Mouse (Mus musculus) intestine, embryonic 15.5 days (tissue): ENCODE data around the gene E130116L18Rik. TPM values are rescaled to one million over a fixed set of nuclear protein-coding genes. Genes with fewer than 3 reads are reported as not detected.
A peak's percentile ranks its signal among the peaks of the same experiment; 100 is the strongest.

ENCODE experiments used
- ATAC-seq: fragments of 200-750 bp; cut with Nextera tagmentation; 2 replicates; pipeline ENCODE4 v1.8.0; 2017; ENCODE audit warnings: moderate TSS enrichment, moderate library complexity
- H3K27ac ChIP-seq: fragments of 300-500 bp; sonication (generic); 2 replicates; pipeline ENCODE4 v1.5.1; 2015; ENCODE audit warnings: mild to moderate bottlenecking, inconsistent platforms
- H3K27me3 ChIP-seq: fragments of 300-500 bp; sonication (generic); replicated peaks from 2 replicates; pipeline ENCODE4 v1.6.1; 2015; ENCODE audit warnings: inconsistent platforms
- H3K36me3 ChIP-seq: fragments of 300-500 bp; sonication (generic); 2 replicates; pipeline ENCODE4 v1.6.1; 2015; ENCODE audit warnings: inconsistent platforms
- H3K4me1 ChIP-seq: fragments of 300-500 bp; sonication (generic); replicated peaks from 2 replicates; pipeline ENCODE4 v1.6.1; 2015; ENCODE audit warnings: inconsistent platforms
- H3K4me2 ChIP-seq: fragments of 300-500 bp; sonication (generic); replicated peaks from 2 replicates; pipeline ENCODE4 v1.6.1; 2015; ENCODE audit warnings: mild to moderate bottlenecking, inconsistent platforms
- H3K4me3 ChIP-seq: fragments of 300-500 bp; sonication (generic); replicated peaks from 2 replicates; pipeline ENCODE4 v1.5.1; 2015; ENCODE audit warnings: inconsistent platforms
- H3K9ac ChIP-seq: fragments of 300-500 bp; sonication (generic); 2 replicates; pipeline ENCODE4 v1.6.1; 2015; ENCODE audit warnings: inconsistent platforms
- H3K9me3 ChIP-seq: fragments of 300-500 bp; sonication (generic); 2 replicates; pipeline ENCODE4 v1.6.1; 2016; ENCODE audit warnings: inconsistent platforms
- WGBS: fragments of 180-500 bp; shearing (Covaris S2); methylation state at CpG from one replicate; pipeline ENCODE4 v1.1.7; 2015; 5-methylcytosine and 5-hydroxymethylcytosine counted together
- polyA plus RNA-seq: library from polyadenylated mRNA; unstranded; fragments of >200 nt; fragmentation: Nextera tagmentation; extraction: Ambion mirVana; gene quantifications from 2 replicates; pipeline ENCODE4 v1.2.1, GENCODE M21; 2015

Gene E130116L18Rik
- not detected in 2 replicates for polyA plus RNA-seq

GRCm38 (mm10) chr5:25222752-25223702 is at the start of gene E130116L18Rik:
Gene E130116L18Rik, minus strand, starts transcription at chr5:25223153.
- no peaks in the 10 kb centered on the region for H3K27me3 ChIP-seq
- H3K9me3 ChIP-seq: no peaks in the 10 kb centered on the region
- H3K36me3 ChIP-seq: no peaks in the 10 kb centered on the region
- WGBS: 2% methylated on average over 71 of the region's 72 CpGs
- H3K4me1 ChIP-seq: peaks cover 5% of the 10 kb centered on the region; the same call in 1 of the 2 replicates
- peak; percentile 99 for ATAC-seq
- H3K4me3 ChIP-seq: peak within 1 kb of the TSS; percentile 76
- H3K4me2 ChIP-seq: peak within 1 kb of the TSS; percentile 57
- peak within 1 kb of the TSS; percentile 90 for H3K27ac ChIP-seq
- H3K9ac ChIP-seq: peak within 1 kb of the TSS; percentile 84

- whole genome bisulfite sequencing: 90% methylated on average over 4 of the region's 4 CpGs
- no peak overlapping the region for H3K9ac ChIP-seq
- H3K4me1 ChIP-seq: no peaks in the 10 kb centered on the region
- no peaks in the 10 kb centered on the region for H3K27me3 ChIP-seq
- no peak for ATAC-seq
- no peak overlapping the region for H3K4me3 ChIP-seq
- no peak overlapping the region for H3K4me2 ChIP-seq
- peaks cover 16% of the 10 kb centered on the region for H3K36me3 ChIP-seq
- no peak overlapping the region for H3K27ac ChIP-seq
- no peaks in the 10 kb centered on the region for H3K9me3 ChIP-seq
These were observed 45.4 kb upstream of the E130116L18Rik start for GRCm38 (mm10) chr5:25268258-25268888.

DNA sequence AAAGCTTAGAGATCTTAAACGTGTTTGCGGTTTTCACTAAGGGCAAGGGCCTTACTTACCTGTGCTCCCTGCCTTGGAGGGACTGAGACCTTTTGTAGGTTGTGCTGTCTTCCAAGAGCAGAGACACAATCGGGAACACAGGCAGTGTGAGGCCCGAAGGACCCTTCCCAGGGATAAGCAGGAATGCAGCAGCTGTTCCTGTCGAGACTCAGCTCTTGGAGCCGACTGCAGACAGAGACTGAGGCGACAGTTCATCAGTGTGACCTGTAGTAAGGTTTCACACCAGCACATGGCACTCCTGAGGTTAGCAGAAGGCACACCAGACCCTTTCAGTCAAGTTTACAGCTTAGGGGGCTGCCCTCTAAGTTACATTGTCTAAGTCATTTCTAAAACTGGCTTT is 39.3 kb upstream of the E130116L18Rik start:
- Histone ChIP-seq H3K4me1 (no peaks in the 10 kb centered on the region), H3K27me3 (no peaks in the 10 kb centered on the region), H3K4me2 (no peak overlapping the region), H3K27ac (no peak overlapping the region), H3K36me3 (peaks cover 9% of the 10 kb centered on the region), H3K4me3 (no peak overlapping the region), H3K9me3 (no peaks in the 10 kb centered on the region), H3K9ac (no peak overlapping the region)
- ATAC-seq: no peak
- 73% methylated on average over 7 of the region's 7 CpGs for WGBS

DNA sequence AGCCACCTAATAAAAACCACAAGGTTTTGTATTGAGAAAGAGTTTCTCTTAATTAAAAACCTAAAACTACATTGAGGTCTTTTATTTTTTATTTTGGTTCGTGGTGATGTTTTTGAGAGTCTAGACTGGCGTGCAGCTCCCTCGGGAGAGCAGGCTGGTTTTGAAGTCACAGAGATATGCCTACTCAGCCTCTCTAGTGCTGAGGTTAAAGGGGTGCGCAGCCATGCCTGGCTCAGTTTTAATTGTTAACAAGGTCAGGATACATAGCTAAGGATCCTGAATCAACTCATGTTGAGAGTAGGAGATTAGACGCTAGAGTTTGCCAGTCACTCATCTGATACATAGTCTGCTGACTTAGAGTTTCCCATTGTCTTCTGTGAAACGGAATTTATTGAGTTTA is 38.5 kb upstream of the E130116L18Rik start:
- Histone ChIP-seq H3K4me1 (no peaks in the 10 kb centered on the region), H3K27me3 (no peaks in the 10 kb centered on the region), H3K36me3 (peaks cover 16% of the 10 kb centered on the region), H3K9ac (no peak overlapping the region), H3K4me2 (no peak overlapping the region), H3K27ac (no peak overlapping the region), H3K9me3 (no peaks in the 10 kb centered on the region), H3K4me3 (no peak overlapping the region)
- WGBS: 78% methylated on average over 6 of the region's 6 CpGs
- ATAC-seq: no peak

GRCm38 (mm10) chr5:25256686-25257085 is 33.7 kb upstream of the E130116L18Rik start:
- Histone ChIP-seq H3K4me1 (no peaks in the 10 kb centered on the region), H3K36me3 (peaks cover 14% of the 10 kb centered on the region; the same call in 1 of the 2 replicates), H3K4me2 (no peak overlapping the region), H3K9ac (no peak overlapping the region), H3K4me3 (no peak overlapping the region), H3K27me3 (no peaks in the 10 kb centered on the region), H3K9me3 (no peaks in the 10 kb centered on the region), H3K27ac (no peak overlapping the region)
- ATAC-seq: no peak
- WGBS: 84% methylated on average over 2 of the region's 2 CpGs

DNA sequence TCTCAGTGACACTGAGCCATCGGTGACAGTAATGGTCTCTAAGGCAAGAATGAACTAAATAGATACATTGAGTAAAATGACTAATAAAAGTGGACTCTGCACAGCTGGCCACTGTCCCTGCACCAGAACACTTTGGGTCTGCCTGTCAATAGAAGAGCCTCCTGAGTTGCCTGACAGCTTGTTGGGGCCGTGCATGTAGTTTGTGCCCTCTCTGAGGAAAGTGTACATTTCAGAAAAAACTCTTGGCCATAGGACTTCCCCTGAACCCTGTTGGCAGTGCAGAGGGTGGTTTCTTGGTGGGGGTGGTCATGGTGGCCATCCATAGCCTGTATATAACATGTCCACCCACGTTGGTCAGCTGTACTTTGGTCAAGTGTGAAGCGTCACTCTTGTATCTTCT is 31.5 kb upstream of the E130116L18Rik start:
- no peak overlapping the region for H3K27ac ChIP-seq
- no peaks in the 10 kb centered on the region for H3K4me1 ChIP-seq
- ATAC-seq: no peak
- no peaks in the 10 kb centered on the region for H3K9me3 ChIP-seq
- peaks cover 19% of the 10 kb centered on the region; the same call in 1 of the 2 replicates for H3K36me3 ChIP-seq
- no peaks in the 10 kb centered on the region for H3K27me3 ChIP-seq
- H3K4me3 ChIP-seq: no peak overlapping the region
- H3K4me2 ChIP-seq: no peak overlapping the region
- 93% methylated on average over 4 of the region's 4 CpGs for WGBS
- no peak overlapping the region for H3K9ac ChIP-seq

GRCm38 (mm10) chr5:25252825-25253544 is 30.0 kb upstream of the E130116L18Rik start:
- Histone ChIP-seq H3K36me3 (peaks cover 19% of the 10 kb centered on the region; the same call in 1 of the 2 replicates), H3K4me3 (no peak overlapping the region), H3K27me3 (no peaks in the 10 kb centered on the region), H3K4me2 (no peak overlapping the region), H3K9ac (no peak overlapping the region), H3K27ac (peak overlapping the region; percentile 77), H3K4me1 (no peaks in the 10 kb centered on the region), H3K9me3 (no peaks in the 10 kb centered on the region)
- peak; percentile 83 for ATAC-seq
- WGBS: 66% methylated on average over 8 of the region's 8 CpGs

- WGBS: 58% methylated on average over 2 of the region's 2 CpGs
- no peak overlapping the region for H3K9ac ChIP-seq
- H3K4me2 ChIP-seq: no peak overlapping the region
- no peak overlapping the region for H3K4me3 ChIP-seq
- H3K27ac ChIP-seq: peak overlapping the region; percentile 81
- H3K27me3 ChIP-seq: no peaks in the 10 kb centered on the region
- H3K9me3 ChIP-seq: no peaks in the 10 kb centered on the region
- peak; percentile 92 for ATAC-seq
- no peaks in the 10 kb centered on the region for H3K4me1 ChIP-seq
- H3K36me3 ChIP-seq: peaks cover 16% of the 10 kb centered on the region; the same call in 1 of the 2 replicates
These were observed 29.5 kb upstream of the E130116L18Rik start for GRCm38 (mm10) chr5:25252423-25252822.

GRCm38 (mm10) chr5:25247036-25247435 is 24.1 kb upstream of the E130116L18Rik start:
- H3K9ac ChIP-seq: no peak overlapping the region
- H3K4me2 ChIP-seq: no peak overlapping the region
- no peak for ATAC-seq
- no peaks in the 10 kb centered on the region for H3K4me1 ChIP-seq
- no peaks in the 10 kb centered on the region for H3K9me3 ChIP-seq
- H3K27ac ChIP-seq: no peak overlapping the region
- 69% methylated on average over 3 of the region's 3 CpGs for WGBS
- H3K36me3 ChIP-seq: peaks cover 5% of the 10 kb centered on the region; the same call in 1 of the 2 replicates
- H3K27me3 ChIP-seq: no peaks in the 10 kb centered on the region
- no peak overlapping the region for H3K4me3 ChIP-seq

DNA sequence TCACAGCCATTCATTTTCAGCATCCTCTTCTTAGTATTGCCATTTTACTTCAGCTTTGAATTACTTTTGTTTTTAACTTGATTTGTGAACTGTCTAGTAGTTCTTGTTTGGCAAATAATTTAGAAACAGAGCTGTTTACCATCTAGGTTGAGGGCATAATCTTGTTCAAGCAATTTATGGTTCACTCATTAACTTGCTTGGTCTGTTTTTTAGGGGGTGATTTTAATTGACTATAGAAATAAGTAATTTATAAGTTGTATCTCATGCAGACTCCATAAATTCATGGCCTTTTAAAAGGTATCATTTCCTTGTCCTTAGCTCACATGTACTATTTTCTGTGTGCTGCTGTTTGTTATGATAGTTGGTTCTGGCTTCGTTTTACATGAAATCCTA is 23.5 kb upstream of the E130116L18Rik start:
- Histone ChIP-seq H3K4me3 (no peak overlapping the region), H3K4me1 (no peaks in the 10 kb centered on the region), H3K27me3 (no peaks in the 10 kb centered on the region), H3K9ac (no peak overlapping the region), H3K4me2 (no peak overlapping the region), H3K9me3 (no peaks in the 10 kb centered on the region), H3K36me3 (peaks cover 5% of the 10 kb centered on the region; the same call in 1 of the 2 replicates), H3K27ac (no peak overlapping the region)
- 65% methylated on average over 1 of the region's 1 CpGs for WGBS
- no peak for ATAC-seq

DNA sequence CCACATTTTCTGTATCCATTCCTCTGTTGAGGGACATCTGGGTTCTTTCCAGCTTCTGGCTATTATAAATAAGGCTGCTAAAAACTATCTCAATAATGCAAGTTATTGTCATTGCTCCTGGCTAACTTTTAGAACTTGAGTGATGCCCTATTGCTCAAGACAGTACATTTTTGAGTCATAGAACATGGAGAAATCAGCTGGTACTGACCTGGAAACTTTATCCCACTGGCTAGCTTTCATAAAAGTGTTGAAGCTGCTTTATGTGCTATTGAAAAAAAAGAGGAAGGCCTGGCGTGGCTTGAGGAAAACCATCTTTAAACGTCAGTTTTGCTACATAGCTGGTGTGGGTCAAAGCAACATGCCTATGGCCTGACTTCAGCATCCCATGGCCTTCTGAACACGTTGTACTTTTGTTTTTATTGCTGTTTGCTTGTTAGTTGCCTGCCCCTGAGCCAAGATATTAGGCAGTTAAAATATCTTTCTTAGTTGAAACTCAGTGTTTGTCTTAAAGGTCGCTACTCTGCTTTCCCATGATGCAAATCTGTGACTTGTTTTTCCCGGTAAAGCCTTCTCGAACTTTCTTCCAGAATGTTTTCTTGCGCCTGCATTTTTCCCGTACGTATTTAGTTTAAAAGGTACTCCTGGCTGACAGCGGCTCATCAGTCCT is 23.0 kb upstream of the E130116L18Rik start:
- no peak overlapping the region for H3K9ac ChIP-seq
- 82% methylated on average over 10 of the region's 10 CpGs for WGBS
- H3K27ac ChIP-seq: no peak overlapping the region
- no peak overlapping the region for H3K4me2 ChIP-seq
- no peaks in the 10 kb centered on the region for H3K27me3 ChIP-seq
- no peak for ATAC-seq
- no peak overlapping the region for H3K4me3 ChIP-seq
- H3K4me1 ChIP-seq: no peaks in the 10 kb centered on the region
- H3K36me3 ChIP-seq: peaks cover 5% of the 10 kb centered on the region; the same call in 1 of the 2 replicates
- no peaks in the 10 kb centered on the region for H3K9me3 ChIP-seq
